Mouse (Mus musculus): ENCODE data around the gene Prr3.
"Not testable (repeated sequence)": the region's sequence is repeated elsewhere in the genome, so short reads cannot be mapped to it uniquely, and the experiment has no call there.

The Prr3 gene

DNA sequence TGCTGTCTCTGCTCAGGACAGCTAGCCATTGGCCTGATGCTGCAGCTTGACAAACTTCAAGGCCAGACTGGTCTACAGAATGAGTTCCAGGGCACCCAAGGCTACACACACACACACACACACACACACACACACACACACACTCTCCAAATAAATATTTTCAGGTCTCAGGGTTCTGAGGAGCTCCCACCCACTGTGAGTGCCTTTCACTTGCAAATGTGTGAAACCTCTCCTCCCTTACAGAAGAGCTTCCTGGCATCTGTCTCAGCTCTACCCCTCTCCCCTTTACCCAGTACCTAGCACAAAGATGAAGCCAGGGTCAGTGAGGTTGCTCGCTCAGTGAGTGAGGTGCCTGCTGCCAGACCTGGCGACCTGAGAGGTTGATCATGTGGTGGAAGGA lies 40.9 kb downstream of the Prr3 start:
- DNase-seq (ENCODE audit: low read depth, low spot score): no peak

DNA sequence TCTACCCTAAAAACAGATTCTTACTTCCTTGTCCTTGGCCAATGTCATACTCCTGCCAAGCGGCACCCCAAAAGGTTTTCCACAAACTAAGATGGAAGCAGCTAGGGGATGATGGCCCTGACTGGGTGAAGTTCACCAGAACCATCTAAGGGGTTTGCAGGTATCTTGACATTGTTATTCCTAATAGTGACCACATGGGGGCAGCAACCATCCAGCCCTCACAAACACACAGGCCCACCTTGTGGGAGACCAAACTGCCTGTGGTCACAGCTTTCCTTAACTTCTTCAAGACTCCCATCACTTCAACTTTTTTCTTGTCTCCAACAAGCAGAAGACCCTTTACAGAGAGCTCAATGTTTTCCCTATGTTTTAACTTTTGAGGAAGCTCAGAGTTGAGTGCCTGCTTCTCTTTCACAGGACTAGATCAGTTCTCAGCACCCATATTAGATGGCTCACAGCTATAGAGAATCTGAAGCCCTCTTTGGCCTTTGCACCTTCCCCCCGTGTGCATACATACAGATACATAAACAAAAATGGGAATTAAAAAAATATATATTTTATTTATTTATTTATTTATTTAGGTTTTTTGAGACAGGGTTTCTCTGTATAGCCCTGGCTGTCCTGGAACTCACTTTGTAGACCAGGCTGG lies 42.2 kb downstream of the Prr3 start:
- DNase-seq (ENCODE audit: low read depth, low spot score): peak; percentile 50

DNA sequence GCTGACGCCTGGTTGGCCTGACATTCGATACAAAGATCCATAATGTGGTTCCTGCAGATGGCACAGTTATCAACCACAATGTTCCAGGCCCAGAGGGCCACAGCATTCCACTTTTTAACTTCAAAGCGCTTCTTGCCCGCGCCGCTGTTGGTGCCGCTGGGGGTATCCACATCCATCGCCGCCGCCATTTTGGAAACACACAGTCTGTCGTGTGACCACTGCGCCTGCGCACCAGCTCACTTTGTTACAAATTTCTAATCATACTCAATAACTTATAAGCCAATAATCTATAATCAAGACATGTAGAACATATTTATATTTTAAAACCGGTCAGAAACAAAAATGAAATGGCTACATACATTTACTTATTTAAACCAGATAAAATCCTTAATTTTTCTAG lies 44.3 kb downstream of the Prr3 start:
- DNase-seq (ENCODE audit: low read depth, low spot score): not testable (repeated sequence)

DNA sequence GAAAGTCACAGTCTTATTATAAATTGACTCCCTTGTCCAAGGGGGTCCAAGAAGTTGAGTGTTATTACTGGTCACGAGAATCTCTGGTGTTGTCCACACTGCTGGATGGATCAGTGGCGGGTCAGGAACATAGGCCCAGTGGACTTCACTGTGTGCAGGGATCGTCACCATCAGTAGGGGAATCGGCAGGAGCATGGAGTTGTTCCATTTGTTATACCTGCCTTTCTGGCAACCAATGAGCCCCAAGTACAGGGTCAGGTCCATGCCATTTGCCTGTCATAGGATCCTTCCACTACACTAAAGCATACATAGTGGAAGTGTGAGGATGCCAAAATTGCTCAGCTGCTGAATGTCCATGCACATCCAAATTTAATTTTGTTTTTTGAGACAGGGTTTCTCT lies 47.4 kb downstream of the Prr3 start:
- no peak for DNase-seq (ENCODE audit: low read depth, low spot score)

DNA sequence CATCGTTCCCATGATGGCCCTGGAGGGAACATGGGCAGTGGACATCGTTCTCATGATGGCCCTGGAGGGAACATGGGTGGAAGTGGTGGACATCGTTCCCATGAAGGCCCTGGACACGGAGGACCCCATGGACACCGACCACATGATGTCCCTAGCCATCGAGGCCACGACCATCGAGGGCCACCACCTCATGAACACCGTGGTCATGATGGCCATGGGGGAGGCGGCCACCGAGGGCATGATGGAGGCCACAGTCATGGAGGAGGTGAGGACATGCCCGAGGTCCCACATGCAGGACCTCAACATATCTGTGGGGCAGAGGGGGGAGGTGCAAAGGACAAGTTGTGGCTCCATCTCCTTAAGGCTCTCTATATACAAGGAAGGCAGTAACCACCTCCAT lies 49.4 kb downstream of the Prr3 start:
- DNase-seq (ENCODE audit: low read depth, low spot score): no peak

DNA sequence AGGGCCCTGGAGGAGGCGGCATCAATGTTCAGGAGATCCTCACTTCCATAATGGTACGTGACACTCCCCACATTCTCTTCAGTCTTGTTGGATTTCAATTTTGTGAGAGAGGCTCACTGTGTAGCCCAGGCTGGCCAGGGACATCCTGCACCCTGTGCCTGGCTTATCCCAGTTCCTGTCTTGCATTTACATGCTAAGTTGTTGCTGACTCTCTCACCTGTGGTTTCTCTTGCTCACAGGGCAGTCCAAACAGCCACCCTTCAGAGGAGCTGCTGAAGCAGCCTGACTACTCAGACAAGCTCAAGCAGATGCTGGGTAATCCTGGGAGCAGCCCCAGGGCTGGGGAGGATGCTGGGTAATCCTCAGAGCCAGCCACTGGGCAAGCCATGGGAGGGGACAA lies 50.5 kb downstream of the Prr3 start:
- DNase-seq (ENCODE audit: low read depth, low spot score): no peak

DNA sequence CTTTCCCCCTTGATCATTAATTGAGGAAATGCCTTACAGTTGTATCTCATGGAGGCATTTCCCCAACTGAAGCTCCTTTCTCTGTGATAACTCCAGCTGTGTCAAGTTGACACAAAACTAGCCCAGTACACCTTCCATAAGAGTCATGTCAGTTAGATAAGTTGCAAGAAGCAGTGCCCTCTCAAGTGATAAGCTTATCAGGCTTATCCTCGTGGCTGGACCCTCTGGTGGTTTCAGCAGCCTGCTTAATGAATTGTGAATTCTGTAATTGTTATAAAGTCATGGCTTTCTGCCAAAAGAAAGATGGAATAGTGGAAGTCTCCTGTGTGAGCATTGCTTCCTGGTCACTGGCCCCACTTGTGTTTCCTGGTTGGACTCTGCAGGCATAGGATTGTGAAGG lies 52.6 kb downstream of the Prr3 start:
- no peak for DNase-seq (ENCODE audit: low read depth, low spot score)

DNA sequence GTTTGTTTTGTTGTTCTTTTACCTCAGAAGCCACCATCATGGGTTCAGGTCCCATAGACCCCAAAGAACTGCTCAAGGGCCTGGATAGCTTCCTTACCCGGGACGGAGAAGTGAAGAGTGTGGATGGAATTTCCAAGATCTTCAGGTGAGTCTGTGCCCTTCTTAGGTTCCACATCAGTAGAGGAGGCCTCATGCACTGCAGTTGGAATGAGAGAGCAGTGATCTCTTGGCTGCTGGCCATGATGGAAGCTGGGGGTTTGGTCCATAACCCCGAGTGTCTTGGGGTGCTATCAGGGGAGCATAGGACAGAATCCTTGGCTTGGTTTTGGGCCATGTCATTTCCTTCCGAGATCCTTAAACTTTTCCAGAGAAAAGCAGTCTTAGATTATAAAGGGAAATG lies 56.8 kb downstream of the Prr3 start:
- DNase-seq (ENCODE audit: low read depth, low spot score): no peak

DNA sequence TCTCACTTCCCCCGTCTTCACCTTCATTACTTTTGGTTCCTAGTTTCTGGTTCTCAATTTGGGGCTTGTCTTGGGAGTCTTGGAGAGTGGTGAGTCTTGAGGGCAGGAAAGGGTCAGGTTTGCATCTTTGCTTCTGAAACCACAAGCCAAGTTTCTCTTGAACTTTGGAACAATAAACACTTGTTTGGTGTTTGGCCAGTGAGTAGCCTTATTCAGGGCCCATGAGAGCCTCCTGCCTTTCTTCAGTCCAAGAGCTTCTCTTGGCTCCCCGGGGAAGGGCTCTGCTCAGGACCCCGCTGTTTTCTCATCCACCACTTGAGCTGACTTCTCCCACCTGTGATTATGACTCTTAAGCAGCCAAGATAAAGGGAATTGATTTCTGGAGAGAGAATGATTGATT lies 57.5 kb downstream of the Prr3 start:
- DNase-seq (ENCODE audit: low read depth, low spot score): no peak

All from retina, postnatal 7 days (tissue).